Mouse (Mus musculus) embryonic fibroblast, embryonic 13.5 days (primary cell): ENCODE measurements around the gene Ap2m1. TPM values are rescaled to one million over a fixed set of nuclear protein-coding genes. Genes with fewer than 3 reads are reported as not detected.

Experiments
- H3K27ac ChIP-seq: 2 replicates; pipeline ENCODE4 v1.5.1; 2012; ENCODE audit warnings: low read length, control low read depth, inconsistent platforms; ENCODE audit not compliant: insufficient read depth
- H3K4me1 ChIP-seq: 2 replicates; pipeline ENCODE4 v1.6.1; 2011; ENCODE audit warnings: low read length; ENCODE audit not compliant: control insufficient read depth, insufficient read depth
- H3K4me3 ChIP-seq: 2 replicates; pipeline ENCODE4 v1.5.1; 2011; ENCODE audit warnings: mild to moderate bottlenecking, control low read depth, low read length; ENCODE audit not compliant: insufficient read depth
- CTCF ChIP-seq: IDR thresholded peaks from 2 replicates; pipeline ENCODE4 v1.5.1; 2011; ENCODE audit warnings: mild to moderate bottlenecking, control low read depth, low read length, moderate library complexity, borderline replicate concordance; ENCODE audit not compliant: insufficient read depth
- POLR2A ChIP-seq: IDR thresholded peaks from 2 replicates; pipeline ENCODE4 v1.6.1; 2011; ENCODE audit warnings: low read depth, mild to moderate bottlenecking, control low read depth, low read length, moderate library complexity
- polyA plus RNA-seq: library from polyadenylated mRNA; stranded (reverse); fragments of >200 nt; gene quantifications from 2 replicates; pipeline ENCODE4 v1.2.4, GENCODE M21; 2011; ENCODE audit warnings: low read depth; ENCODE audit not compliant: missing spikeins, insufficient read length

Ap2m1 gene
- polyA plus RNA-seq, 1 experiment = 448 TPM

DNA sequence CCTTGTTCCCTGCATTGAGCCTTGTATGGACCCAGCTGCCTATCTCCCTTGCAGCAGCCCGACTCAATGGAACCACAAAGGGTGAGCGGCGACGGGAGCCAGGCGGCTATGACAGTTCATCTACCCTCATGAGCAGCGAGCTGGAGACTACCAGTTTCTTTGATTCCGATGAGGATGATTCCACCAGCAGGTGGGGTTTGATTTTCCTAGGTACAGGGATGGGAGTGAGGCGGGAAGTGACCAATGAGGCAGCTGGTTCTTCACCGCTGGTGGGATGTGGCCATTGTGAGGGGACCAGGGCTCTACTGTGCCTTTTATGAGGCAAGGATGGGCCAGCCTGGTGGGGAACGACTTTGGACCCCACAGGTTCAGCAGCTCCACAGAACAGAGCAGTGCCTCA, 11.4 kb upstream of the Ap2m1 start:
- Histone ChIP-seq H3K4me1 (no peaks in the 10 kb centered on the region), H3K4me3 (no peak overlapping the region), H3K27ac (no peak overlapping the region)
- TF ChIP-seq POLR2A (no peak), CTCF (no peak)

DNA sequence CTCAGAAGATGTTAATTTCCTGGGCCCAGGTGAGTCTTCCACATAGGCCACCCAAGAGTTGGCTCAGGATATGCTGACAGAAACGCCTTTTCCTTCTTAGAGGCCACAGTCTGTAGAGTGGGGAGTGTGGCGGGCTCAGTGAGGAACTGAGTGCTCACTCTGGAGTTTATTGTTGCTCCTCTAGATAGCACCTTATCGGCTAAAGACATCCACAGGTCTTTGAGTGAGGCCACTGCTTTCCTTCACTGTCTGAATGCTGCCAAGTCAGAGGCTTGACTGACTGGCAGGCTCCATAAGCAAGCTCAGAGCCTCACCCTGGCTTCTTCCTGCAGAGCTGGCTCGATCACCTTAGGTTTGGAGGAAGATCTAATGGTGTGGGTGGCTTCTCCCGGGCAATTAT, 6.5 kb upstream of the Ap2m1 start:
- TF ChIP-seq CTCF (no peak), POLR2A (no peak)
- Histone ChIP-seq H3K27ac (no peak overlapping the region), H3K4me3 (no peak overlapping the region), H3K4me1 (no peaks in the 10 kb centered on the region)

DNA sequence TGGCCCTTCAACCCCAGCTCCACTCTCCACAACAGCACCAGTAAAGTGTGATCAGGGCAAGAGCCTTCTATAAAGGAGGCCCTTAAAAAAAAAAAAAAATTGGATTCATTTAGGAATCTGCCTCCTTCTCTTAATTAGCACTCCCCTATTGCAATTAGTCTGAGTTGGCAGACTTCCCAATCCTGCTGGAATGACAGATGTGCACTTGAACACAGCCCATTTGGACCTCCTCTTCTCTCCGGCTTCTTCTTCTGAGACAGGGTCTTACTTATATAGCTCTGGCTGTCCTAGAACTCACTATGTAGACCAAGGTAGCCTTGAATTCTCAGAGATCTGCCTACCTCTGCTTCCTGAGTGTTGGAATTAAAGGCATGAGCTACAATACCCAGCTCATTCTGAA, 5.9 kb upstream of the Ap2m1 start:
- no peak for TF ChIP-seq CTCF
- TF ChIP-seq POLR2A = no peak
- no peak overlapping the region for H3K27ac ChIP-seq
- no peaks in the 10 kb centered on the region for H3K4me1 ChIP-seq
- H3K4me3 ChIP-seq = no peak overlapping the region

DNA sequence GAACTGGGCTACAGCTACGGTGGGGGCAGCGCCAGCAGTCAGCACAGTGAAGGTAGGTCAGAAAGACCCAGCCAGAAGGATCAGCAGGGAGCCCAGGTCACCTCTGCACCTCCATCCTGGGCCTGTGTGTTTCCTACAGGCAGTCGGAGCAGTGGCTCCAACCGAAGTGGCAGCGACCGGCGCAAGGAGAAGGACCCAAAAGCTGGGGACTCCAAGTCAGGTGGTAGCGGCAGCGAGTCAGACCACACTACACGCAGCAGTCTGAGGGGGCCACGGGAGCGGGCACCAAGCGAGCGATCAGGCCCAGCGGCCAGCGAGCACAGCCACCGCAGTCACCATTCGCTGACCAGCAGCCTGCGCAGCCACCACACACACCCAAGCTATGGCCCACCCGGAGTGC, 4.3 kb upstream of the Ap2m1 start:
- no peak for TF ChIP-seq CTCF
- no peak for TF ChIP-seq POLR2A
- no peak overlapping the region for H3K27ac ChIP-seq
- H3K4me1 ChIP-seq = no peaks in the 10 kb centered on the region
- H3K4me3 ChIP-seq = no peak overlapping the region

DNA sequence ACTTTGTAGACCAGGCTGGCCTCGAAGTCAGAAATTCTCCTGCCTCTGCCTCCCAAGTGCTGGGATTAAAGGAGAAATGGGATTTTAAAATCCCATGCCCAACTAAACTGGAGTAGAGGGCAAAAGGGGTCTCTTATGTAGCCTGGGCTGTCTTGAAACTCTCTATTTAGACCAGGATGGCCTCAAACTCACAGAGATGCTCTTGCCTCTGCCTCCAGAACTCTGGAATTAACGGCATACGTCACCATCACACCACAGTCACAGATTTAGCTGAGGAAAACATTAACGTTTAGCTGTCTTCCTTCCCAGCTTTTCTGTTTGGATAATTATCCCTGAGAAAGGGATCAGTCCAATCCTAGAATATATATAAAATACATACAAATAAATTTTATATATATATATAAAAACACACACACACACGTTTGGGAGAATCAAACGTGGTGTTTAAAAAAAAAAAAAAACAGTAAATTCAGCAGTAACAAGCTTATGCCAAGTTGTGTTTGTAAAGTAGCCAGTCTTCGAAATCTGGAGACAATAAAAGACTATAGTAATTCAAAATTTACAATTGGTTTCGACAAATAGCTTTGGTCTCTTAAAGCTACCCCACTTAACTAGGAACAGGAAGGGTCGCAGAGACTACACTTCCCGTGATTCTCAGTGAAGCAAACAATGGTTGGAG, 522 bp upstream of the Ap2m1 start:
- TF ChIP-seq CTCF = no peak
- no peak for TF ChIP-seq POLR2A
- Histone ChIP-seq H3K4me3 (no peak overlapping the region), H3K27ac (no peak overlapping the region), H3K4me1 (peaks cover 4% of the 10 kb centered on the region; the same call in 1 of the 2 replicates)

DNA sequence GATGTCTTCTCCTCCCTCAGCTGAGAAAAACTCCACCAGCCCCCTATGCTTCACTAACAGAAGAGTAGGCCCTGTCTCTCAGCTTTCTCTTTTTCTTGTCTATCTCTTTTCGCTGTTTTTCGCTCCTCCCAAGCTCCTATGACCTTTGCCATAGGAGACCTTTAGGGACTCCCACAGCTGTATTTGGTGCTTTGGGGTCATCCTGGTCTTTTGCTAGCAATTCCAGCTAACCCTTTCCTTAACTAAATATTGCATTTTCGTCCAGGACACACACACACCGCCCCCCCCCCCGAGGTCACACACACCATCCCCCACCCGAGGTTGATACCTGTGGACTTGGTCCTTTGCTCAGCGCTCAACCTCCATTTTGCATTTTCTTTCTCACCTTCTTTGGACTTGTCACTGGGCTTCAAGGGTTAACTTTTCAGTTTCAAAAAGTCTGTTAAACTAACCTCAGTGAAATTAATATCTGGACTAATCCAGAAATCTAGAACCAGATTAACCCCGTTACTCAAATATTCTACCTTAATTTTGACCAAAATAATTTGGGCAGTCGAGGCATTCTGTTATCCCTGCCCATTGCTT, 895 bp downstream of the Ap2m1 start:
- no peak for TF ChIP-seq CTCF
- TF ChIP-seq POLR2A = no peak
- Histone ChIP-seq H3K4me3 (peak overlapping the region; percentile 87), H3K4me1 (peaks cover 4% of the 10 kb centered on the region; the same call in 1 of the 2 replicates), H3K27ac (peak overlapping the region; percentile 70)

DNA sequence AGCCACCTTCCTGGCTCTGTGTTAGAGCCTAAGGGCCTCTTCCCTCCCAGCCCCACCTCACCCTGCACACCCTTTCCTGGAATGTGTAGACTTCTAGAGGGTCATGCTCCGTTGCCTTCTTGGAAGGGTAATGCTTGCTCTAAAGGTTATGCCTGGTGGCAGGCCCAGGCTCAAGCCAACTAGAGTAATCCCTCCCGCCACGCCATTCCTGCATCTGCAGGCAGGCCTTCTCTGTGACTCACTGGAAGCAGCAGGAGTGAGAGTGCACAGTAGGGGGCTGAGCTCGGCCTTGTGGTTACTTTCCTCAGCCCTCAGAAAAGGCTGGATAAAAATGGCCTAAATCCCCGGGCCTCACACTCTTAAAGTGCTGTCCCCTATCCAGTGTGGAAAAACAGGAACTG, 1.8 kb downstream of the Ap2m1 start:
- TF ChIP-seq CTCF = no peak
- peak; percentile 46; the same call in 1 of the 2 replicates for TF ChIP-seq POLR2A
- Histone ChIP-seq H3K4me3 (peak overlapping the region; percentile 87), H3K4me1 (peaks cover 4% of the 10 kb centered on the region; the same call in 1 of the 2 replicates), H3K27ac (peak overlapping the region; percentile 59)

DNA sequence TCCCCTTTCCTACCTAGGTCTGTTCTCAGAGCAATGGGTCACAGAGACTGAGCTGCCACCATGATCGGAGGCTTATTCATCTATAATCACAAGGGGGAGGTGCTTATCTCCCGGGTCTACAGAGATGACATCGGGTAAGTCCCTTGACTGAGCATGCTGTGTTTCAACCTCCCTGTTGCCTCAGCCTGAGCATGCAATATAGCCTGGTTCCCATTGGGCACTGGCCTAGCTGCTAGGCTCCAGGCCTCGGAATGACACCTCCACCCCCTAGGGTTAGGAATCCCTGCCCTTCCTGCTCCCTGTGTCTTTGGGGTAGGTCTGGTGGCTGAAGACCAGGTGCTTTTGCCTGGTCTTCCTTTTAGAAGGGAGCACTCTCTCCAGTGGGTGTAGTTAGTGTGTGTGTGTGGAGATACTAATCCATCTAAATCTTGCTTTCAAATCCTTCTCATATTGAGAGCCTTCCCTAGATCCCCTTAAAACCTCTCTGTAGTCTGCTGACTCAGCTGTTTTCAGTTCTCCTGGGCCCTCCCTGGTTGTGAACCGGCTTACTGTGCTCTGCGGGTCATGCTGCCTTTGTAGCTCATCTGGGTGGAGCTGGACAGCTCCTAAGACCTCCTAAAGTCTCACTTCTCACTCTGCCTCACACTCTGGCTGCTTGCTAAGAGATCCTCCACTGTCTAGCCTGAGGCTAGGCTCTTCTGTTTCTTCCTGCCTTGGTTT, 2.5 kb downstream of the Ap2m1 start:
- Histone ChIP-seq H3K4me3 (peak overlapping the region; percentile 87), H3K4me1 (peaks cover 4% of the 10 kb centered on the region; the same call in 1 of the 2 replicates), H3K27ac (peak overlapping the region; percentile 59)
- TF ChIP-seq POLR2A = no peak
- TF ChIP-seq CTCF = no peak

DNA sequence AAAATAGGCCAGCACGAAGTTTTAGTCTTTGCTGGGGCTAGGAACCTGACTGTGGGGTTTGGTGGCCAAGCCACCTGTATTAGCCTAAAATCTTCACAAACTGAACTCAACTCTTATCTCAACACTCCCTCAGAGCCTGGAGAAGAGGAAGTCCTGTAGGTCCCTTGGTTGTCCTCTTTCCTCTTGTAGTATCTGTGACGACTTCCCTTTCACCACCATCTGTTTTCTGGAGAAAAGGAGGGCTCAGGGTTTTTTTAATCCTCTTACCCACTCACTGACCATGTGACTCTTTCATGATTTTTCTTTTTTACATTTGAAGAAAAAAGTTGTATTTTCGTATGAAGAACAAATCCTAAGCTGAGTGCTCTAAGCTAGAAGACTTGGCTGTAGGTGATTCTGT, 4.4 kb downstream of the Ap2m1 start:
- Histone ChIP-seq H3K27ac (no peak overlapping the region), H3K4me3 (no peak overlapping the region), H3K4me1 (peaks cover 4% of the 10 kb centered on the region; the same call in 1 of the 2 replicates)
- TF ChIP-seq POLR2A (no peak), CTCF (no peak)

DNA sequence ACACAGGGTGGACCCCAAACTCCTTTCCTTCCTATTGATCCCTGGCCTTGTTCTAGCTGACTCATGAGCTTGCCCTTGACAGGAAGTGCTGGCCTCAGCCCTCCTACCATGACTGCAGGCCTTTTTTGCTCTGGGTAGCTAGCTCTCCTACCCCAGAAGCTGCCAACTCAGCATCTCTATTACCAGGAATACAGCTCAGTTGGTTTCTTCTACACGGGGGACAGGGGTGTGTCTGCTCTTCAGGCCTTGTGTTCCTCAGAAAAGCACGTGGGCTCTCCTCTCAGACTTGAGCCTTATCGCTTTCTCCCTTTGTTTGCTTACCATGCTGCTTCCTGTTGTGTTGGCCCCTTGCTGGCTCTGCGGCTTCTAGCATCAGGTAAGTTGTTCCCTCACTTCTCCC, 5.2 kb downstream of the Ap2m1 start:
- H3K4me3 ChIP-seq = no peak overlapping the region
- H3K27ac ChIP-seq = no peak overlapping the region
- no peak for TF ChIP-seq POLR2A
- no peak for TF ChIP-seq CTCF
- H3K4me1 ChIP-seq = peaks cover 4% of the 10 kb centered on the region; the same call in 1 of the 2 replicates

DNA sequence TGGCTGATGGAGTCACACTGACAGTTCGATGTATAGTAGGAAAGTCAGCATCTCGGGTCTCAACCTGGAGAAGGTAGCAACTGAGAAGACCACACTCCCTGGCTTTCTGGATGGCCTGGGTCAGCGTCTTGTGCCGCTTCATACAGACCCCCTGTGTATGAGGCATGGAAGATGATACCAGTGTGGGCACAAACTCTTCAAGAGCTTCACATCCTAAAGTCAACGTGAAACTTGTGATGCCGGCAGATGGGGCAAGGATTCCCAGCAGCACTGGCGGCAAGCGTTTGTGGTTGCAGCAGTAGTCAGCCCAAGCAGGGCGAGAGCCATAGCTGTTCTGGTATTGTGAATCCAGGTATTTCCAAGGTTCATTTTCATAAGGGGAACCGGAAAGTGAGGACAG, 10.4 kb downstream of the Ap2m1 start:
- Histone ChIP-seq H3K4me3 (no peak overlapping the region), H3K4me1 (no peaks in the 10 kb centered on the region), H3K27ac (no peak overlapping the region)
- TF ChIP-seq CTCF (no peak), POLR2A (no peak)
